Mouse (Mus musculus): ENCODE results near the gene Amigo1. TPM values are rescaled to one million over a fixed set of nuclear protein-coding genes. Genes with fewer than 3 reads are reported as not detected.

Gene Amigo1
- total RNA-seq, 2 experiments from 2014 or later, result 23.1 to 23.5 TPM

DNA sequence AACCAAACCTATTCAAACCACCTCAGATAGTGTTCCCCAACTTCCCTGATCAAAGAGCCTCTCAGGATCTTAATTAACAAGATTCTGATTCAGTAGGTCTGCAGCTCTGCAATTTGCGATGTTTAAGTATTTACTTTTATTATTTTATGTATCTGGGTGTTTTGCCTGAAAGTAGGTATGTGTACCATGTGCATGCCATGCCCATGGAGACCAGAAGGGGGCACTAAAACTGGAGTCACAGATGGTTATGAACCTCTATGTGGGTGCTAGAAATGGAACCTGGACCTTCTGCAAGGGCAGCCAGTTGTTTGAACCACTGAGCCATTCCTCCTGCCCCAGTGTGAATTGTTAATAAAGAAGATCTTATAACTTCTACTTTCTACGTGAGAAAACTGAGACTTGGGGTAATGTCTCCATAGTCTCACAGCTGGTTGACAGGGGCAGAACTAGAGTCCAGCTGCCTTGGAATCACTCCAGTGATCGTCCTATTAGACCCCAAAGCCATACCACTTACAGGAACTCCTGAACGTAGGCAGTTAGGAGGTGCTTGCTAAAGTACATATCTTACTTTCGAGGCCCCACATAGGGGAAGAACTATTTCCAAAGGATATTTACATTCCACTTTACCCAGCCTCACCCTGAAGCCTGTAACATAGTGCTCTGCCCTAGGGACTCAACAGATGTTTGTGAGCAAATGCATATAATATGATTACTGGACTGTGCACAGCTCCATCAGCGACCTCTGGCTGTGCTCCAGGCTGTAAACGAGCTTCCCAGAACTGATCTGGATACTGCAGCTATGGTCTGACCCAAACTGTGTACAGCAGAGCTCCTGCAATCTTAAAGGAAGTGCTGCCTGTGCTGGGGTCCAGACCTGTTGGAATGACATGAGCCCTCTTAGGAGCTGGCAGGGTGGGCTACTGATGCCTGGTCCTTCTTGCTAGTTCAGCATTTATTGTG lies 7.1 kb upstream of the Amigo1 start:
- DNase-seq (ENCODE audit: low spot score in 2 of 2), result no peak

DNA sequence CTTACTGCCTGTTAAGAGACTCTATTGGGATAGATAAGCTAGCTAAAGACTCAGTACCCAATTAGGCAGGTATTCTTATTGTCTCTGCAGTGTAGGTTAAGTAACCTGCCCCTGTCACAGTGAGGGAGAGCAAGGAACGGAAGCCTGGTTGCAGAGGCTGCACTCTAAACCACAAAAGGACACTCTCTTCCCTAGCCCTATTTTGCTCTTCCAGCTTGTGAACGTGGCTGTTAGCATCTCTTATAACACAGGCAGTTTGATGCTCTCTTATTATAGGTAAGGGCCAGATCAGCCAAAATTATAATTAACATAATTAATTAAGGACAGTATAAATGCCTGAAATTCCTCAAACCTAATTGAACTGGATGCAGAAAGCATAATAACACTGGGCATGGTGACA lies 5.6 kb upstream of the Amigo1 start:
- no peak for DNase-seq (ENCODE audit: low spot score in 2 of 2)

- no peak for DNase-seq (ENCODE audit: low spot score in 2 of 2)
Observed at GRCm38 (mm10) chr3:108184742-108185141, 1.4 kb upstream of the Amigo1 start.

GRCm38 (mm10) chr3:108185460-108186097 lies 556 bp upstream of the Amigo1 start:
- no peak for DNase-seq (ENCODE audit: low spot score in 2 of 2)

GRCm38 (mm10) chr3:108187111-108187795 lies 1.1 kb downstream of the Amigo1 start:
- no peak for DNase-seq (ENCODE audit: low spot score in 2 of 2)

DNA sequence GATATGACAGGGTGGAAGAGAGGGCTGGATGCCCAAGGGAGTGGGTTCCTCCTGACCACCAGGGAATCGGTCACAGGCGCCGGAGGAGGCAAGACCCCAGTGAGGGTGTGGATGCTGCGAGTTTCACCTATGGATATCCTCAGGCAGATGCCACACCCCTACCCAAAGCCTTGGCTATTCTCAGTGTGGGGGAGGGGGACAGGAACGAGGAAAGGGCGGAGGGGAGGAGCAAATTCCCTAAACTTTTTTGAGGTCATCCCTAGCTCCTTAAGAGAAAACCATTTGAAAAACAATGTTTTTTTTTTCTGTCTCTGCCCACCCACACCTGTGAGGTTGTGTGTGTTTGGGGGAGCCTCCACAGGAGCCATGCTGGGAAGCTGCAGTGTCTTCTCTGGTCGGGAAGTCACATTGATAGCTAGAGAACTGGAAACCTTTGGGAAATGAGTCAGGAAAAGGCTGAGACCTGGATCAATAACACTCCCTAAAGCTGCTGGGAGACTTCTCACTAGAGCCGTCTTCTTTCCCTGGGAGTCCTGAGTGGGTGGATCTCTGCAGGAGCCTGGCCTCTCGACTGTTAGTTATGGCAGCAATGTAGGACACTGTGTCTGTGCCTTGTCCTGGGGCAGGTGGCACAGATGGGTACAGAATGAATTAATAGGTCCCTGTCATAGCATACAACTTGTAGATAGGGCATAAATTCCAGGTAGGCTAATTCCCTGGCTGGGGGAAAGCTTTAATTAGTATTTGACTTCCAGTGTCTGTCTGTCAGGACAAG lies 2.8 kb downstream of the Amigo1 start:
- no peak for DNase-seq (ENCODE audit: low spot score in 2 of 2)

DNA sequence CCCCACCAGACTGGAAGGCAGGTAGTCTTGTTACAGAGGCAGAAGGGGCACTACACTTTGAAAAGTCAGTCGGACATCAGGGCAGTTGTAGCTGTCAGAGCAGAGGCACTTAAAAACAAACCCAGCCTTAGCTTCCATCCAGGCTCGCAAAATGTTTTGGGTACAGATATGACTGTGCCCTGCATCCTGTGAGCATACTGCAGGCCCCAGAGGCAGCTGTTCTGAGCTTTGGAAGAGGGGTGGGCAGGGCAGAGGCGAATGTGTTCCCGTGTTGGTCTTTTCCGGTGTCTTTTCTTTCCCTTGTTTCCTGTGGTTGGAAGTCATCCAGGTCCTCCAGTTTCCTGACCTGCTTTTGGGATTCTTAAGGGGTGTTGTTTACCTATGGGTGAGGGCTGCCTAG lies 3.8 kb downstream of the Amigo1 start:
- DNase-seq (ENCODE audit: low spot score in 2 of 2), result no peak

- no peak for DNase-seq (ENCODE audit: low spot score in 2 of 2)
Observed at GRCm38 (mm10) chr3:108193686-108194085, 7.6 kb downstream of the Amigo1 start.

DNA sequence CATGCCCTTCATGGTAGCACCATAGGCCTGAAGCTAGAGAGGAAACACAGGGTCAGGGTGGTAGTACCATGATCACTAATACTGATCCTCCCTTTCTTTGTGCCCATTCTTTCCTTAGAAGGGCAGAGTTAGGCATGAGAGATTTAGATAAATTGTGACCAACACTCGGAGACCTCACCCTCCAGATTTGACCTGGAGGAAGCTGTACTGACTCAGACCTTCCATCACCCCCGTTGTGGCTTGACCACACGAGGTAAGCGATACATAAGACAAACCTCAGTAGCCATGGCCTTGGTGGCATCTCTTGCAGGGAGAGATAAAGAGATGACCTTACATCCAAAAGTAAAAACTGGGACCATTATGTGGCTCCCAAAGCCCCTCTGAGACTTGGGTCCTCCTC lies 9.2 kb downstream of the Amigo1 start:
- no peak for DNase-seq (ENCODE audit: low spot score in 2 of 2)

DNA sequence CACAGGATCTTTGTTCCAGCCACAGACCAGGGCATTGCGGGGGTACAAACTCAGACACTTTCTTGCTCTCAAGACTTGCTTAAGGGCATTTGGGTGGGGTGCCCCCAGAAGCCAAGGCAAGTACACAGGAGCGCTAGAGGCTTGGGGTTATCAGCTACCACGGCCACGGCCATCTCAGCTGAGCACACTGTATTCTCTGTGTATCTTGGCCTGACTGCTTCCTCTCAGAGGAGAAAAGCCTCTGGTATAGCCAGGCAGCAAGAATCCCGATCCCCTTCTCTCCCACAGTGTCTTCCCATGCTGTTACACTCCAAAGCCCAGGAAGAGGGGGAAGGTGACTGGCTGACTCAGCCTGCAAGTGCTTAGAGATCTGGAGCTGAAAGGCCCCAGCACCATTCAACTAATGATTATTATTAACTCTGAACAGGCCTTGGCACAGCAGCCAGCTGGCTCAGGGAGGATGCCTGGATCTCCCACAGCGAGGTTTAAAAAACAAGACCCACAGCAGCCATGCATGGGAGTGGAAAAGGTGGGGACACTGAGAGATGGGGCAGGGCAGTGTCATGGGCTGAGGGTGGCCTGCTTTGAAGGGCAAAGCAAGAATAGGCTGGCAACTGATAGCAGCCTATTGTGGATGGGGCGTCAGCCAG lies 9.9 kb downstream of the Amigo1 start:
- DNase-seq (ENCODE audit: low spot score in 2 of 2), result no peak

DNA sequence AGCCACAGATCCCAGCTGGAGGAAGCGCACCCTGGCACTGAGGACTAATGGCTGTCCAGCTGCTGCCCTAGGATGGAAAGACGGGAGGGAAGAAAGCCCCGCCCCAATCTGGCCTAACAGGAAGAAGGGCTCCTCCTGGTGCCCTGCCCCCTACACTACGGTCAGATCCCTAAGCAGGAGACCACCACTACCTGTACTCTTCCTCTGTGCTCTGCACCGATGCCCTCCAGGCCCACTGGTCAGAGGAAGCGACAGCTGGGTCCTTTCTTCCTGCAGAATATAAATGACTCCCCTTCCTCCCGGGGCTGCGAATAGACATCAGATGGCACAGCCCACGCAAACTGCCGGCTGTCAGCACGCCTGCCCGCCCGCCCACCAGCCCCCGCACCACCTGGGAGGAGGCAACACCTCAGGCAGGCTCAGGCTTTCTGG lies 10.9 kb downstream of the Amigo1 start:
- no peak for DNase-seq (ENCODE audit: low spot score in 2 of 2)

GRCm38 (mm10) chr3:108199231-108199630 lies 13.1 kb downstream of the Amigo1 start:
- no peak for DNase-seq (ENCODE audit: low spot score in 2 of 2)

GRCm38 (mm10) chr3:108200329-108201323 lies 14.5 kb downstream of the Amigo1 start, which contains the start of gene Cyb561d1:
Gene Cyb561d1, minus strand, starts transcription at chr3:108201212.
- peak; percentile 91 to 92 for DNase-seq (ENCODE audit: low spot score in 2 of 2)

GRCm38 (mm10) chr3:108202506-108202905 lies 16.4 kb downstream of the Amigo1 start:
- DNase-seq (ENCODE audit: low spot score in 2 of 2), result no peak

GRCm38 (mm10) chr3:108203212-108203611 lies 17.1 kb downstream of the Amigo1 start:
- no peak for DNase-seq (ENCODE audit: low spot score in 2 of 2)

DNA sequence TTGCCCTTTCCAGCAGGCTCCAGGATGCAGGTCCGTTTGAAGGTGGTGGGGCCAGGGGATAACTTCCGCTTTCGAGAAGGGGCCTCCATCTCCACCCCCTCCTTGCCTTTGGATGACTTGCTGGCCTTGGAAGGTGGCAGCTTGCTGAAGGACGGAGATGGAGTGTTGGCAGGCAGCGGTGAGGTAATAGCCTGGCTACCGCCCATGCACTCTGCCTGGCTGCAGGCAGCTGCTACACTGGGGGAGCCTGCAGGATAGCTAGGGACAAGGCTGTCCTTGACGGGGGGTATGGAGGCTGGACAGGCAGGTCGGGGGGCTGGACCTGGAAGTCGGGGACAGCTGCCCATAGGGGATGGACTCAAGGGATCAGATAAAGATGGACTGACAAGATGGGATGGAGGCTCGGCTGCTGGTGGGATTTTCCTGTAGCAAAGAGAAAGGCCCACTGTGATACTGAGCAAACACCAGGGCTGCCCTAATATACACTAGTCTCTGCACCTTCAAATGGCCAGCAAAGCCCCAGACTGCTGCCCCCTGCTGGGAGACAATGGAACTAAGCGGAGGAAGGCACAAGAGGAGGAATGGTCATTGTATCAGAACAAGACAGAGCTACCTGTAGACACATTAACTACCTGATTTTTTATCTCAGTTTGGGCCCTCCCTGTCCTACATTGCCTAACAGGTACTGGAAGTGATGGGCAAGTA lies 17.6 kb downstream of the Amigo1 start:
- DNase-seq (ENCODE audit: low spot score in 2 of 2), result peak; percentile 68 to 79

- DNase-seq (ENCODE audit: low spot score in 2 of 2), result no peak
Observed at GRCm38 (mm10) chr3:108204470-108204869, 18.3 kb downstream of the Amigo1 start.

DNA sequence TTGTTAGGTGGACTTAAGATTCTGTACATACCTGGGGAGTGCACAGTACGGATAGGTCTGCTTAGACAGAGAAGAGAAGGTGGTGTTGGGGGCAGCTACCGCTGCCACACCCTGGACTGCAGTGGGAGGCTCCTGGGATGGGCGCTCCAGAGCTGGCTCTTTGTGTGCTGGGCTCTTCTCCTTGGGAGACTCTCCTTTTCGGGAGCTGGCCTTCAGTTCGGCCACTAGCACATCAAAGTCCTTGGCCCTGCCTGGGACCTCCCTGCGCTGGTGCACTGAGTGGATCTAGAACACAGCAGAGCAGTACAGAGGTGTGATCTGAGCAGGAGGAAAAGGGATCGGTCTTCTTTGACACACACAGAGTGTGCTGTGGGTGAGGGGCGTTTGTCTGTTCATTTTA lies 19.5 kb downstream of the Amigo1 start:
- no peak for DNase-seq (ENCODE audit: low spot score in 2 of 2)
